Mouse (Mus musculus): Measurements from ENCODE around the gene Men1.

- no peak for TF ChIP-seq CTCF (conservative IDR thresholded peaks at IDR 0.05 in 1 of 2, IDR thresholded peaks at IDR 0.05 in 1 of 2; ENCODE audit: low read depth in 2 of 2, low read length in 2 of 2)
- no peak for TF ChIP-seq ETS1 (conservative IDR thresholded peaks at IDR 0.05; ENCODE audit: low read depth, low read length)
- no peak for TF ChIP-seq MEF2A (IDR thresholded peaks at IDR 0.05; ENCODE audit: borderline replicate concordance, low read depth, low read length)
Measured at GRCm38 (mm10) chr19:6361291-6361690, 26.5 kb downstream of the Men1 start.
